Mouse (Mus musculus) gonadal fat pad, adult 2 months (tissue): Measurements from ENCODE around the gene Ankrd63. TPM values are rescaled to one million over a fixed set of nuclear protein-coding genes. Genes with fewer than 3 reads are reported as not detected.

ENCODE experiments used
- DNase-seq: peaks from one replicate; pipeline ENCODE4 v3.0.0-alpha.2; 2012; ENCODE audit warnings: low read depth
- polyA plus RNA-seq: library from polyadenylated mRNA; depleted of rRNA; stranded (reverse); fragments of >200 nt; gene quantifications from 2 replicates; pipeline ENCODE4 v1.2.3, GENCODE M21; 2012; rRNA removed

Ankrd63 gene
- polyA plus RNA-seq, result 0.01 and 0.18 TPM in 2 replicates

- DNase-seq, result no peak
Measured at GRCm38 (mm10) chr2:118703913-118704730, at the start of gene Ankrd63. Gene Ankrd63, minus strand, starts transcription at chr2:118703963.

DNA sequence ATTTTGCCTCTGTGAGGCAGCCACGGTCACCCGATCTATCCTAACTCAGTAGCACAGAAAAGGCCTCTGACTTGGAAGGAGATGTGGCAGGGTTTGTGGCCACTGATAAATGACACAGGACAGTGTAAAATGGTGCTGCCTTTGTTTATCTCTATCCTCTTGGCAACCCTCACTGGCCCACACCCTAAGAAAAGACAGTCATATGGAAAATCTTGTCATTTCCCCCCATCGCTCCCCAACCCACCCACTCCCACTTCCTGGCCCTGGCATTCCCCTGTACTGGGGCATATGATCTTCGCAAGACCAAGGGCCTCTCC lies 49.0 kb upstream of the Ankrd63 start:
- no peak for DNase-seq

GRCm38 (mm10) chr2:118751896-118752791 lies 48.4 kb upstream of the Ankrd63 start:
- no peak for DNase-seq

DNA sequence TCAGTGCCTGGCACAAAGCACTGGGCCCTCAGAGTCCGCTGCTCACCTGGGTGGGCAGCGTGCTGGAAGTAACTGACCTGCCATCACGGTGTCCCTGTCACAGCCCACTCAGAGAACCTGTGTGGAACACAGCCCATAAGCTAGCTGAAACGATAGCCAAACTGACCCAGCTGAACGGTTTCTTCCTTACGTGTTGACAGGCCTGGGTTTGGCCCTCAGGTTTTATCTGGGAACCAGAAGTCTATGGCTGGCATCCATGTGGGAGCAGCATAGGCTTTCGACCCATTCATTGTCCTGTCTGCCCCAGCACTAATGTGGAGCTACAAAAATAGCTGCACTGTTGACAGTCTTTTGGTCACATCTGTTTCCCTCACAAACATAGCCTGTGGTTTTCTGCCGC lies 46.7 kb upstream of the Ankrd63 start:
- DNase-seq, result no peak

DNA sequence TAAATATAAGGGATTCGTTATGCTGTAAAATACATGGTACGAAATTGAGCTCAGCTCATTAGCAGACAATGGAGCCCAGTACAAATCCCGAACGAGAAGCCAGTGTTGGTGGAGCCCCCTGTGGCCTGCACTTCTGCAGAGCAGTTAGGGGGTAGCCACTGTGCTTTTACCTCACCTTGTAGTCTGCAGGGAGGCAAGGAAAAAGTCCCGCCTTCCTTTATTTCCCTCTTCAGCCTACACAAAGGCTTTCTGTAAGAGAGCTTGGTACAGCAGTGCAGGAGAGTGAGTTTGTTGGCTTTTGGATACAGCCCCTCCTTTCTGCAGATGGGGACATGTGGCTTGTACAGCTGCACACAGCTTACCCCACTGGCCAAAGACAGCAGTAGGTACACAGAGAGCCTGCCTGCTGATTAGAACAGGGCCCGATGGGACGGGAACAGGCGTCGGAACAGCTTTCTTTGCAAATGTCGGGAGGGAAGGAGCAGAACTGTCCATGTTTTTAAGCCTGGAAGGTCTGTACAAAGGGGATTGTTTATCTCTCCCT lies 45.6 kb upstream of the Ankrd63 start:
- DNase-seq, result no peak

GRCm38 (mm10) chr2:118747301-118747960 lies 43.7 kb upstream of the Ankrd63 start:
- no peak for DNase-seq

- no peak for DNase-seq
Measured at GRCm38 (mm10) chr2:118745915-118746901, 42.4 kb upstream of the Ankrd63 start.

- no peak for DNase-seq
Measured at GRCm38 (mm10) chr2:118745232-118745884, 41.6 kb upstream of the Ankrd63 start, which contains the start of gene Inafm2. Gene Inafm2, plus strand, starts transcription at chr2:118745758.

DNA sequence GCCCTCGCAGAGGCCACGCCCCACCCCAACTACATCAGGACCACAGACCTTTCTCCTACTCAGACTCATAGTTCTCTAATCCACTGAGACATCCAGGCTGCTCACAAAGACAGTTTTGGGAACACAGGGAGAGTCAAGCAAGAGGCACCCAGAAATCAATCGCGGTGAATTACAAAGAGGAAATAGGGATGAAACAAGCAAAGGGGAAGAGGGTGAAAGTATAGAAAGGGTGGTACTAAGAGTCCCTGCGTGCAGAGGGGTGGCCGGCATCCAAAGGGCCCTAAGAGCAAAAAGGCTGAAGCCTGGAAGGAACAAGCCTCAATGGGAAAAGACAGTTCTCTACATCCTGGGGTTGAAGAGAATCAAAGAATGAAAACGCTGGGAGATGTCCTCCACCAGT lies 40.9 kb upstream of the Ankrd63 start:
- DNase-seq, result no peak

DNA sequence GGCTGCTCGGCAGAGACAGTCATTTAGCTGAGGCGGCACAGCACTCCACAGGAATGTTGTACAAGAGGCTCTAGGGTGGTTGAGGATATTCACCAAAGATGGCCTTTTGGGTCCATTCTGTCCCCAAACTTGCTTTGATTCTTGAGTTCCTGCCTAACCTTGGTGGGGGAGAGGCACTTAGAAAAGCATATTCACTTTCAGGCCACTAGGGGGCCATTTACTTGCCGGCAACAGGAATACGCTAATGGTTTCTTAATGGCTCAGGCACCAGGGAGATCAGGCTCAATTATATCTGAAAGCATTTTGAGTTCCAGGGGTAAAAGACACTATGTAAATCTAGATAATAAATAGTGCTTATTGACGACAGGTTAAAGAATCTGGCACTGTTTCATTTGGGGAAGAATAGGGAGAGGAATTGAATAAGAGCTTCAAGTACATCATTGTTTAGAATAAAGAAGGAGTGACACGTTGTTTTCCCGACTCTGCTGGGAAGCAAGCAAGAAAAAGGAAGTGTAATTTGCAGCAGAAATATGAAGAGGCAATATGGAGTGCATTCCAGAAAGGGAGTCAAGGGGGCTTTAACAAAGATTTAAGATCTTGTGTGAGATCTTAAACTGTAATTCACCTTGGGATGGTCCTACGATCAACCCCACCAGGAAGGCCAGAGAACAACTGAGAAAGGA lies 39.6 kb upstream of the Ankrd63 start:
- DNase-seq, result no peak

DNA sequence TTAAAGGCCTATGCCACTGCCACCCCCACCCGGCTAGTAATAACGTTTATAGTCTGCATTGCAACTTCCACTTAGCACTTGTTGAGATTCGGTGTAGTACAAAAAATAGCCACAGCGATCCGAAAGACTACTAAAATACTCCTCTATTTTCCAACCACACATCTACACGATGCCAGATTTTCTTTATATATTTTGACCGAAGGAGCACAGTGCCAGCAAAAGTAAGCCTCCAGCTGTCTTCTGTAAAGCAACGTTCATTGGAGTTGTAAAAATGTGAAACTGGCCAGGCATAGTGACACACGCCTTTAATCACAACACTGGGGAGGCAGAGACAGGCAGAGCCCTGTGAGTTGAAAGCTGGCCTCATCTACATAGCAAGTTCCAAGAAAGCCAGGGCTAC lies 37.4 kb upstream of the Ankrd63 start:
- no peak for DNase-seq

GRCm38 (mm10) chr2:118740341-118740740 lies 36.6 kb upstream of the Ankrd63 start:
- DNase-seq, result no peak

DNA sequence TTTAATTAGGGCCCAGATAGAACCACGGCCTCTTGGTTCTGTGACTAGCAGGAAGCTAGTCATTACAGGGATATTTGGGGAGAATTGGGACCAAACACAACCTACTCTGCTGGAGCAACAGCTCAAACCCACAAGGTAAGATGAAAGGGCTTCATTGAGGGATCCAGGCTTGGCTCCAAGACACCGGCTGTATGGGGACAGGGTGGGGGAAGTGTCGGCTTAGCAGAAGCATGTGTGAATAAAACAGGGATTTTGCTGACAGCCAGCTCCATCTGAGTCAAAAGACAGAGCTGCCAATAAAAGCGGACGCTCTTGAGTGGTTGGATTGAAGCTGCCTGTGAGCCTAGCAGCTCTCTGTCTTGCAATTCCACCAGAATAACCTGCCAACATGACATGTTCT lies 29.6 kb upstream of the Ankrd63 start:
- DNase-seq, result no peak

DNA sequence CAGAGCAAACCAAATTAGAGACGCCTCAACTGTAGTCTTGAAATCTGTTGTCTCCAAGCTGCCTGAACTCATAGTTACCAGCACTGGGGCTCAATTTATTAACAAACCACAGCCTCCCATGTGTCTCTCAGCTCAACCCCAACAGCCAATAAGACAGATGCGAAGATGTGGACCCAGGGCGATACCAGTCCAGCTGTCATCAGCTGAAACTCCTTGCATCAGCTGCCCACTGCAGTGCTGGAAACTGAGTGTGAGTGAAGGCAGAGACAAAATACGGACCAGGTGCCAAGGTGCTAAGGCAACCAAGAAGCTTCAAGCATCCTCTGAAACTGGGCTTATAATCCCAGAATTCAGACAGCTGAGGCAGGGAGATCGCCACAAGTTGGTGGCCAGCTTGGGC lies 28.2 kb upstream of the Ankrd63 start:
- no peak for DNase-seq

DNA sequence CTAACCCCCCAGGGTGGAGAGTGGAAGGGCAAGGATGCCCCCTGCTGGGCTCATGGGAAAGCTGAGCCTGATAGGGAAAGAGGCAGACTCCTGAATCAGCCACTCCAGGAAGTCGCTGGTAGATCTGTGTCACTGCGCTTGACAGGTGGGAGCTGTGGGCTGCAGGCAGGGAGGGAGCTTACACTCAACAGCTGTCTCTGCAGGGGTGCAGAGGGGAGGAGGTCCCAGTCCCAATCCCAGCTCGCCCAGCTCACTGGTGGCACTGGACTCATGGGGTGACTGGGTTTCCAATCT lies 26.8 kb upstream of the Ankrd63 start:
- no peak for DNase-seq

DNA sequence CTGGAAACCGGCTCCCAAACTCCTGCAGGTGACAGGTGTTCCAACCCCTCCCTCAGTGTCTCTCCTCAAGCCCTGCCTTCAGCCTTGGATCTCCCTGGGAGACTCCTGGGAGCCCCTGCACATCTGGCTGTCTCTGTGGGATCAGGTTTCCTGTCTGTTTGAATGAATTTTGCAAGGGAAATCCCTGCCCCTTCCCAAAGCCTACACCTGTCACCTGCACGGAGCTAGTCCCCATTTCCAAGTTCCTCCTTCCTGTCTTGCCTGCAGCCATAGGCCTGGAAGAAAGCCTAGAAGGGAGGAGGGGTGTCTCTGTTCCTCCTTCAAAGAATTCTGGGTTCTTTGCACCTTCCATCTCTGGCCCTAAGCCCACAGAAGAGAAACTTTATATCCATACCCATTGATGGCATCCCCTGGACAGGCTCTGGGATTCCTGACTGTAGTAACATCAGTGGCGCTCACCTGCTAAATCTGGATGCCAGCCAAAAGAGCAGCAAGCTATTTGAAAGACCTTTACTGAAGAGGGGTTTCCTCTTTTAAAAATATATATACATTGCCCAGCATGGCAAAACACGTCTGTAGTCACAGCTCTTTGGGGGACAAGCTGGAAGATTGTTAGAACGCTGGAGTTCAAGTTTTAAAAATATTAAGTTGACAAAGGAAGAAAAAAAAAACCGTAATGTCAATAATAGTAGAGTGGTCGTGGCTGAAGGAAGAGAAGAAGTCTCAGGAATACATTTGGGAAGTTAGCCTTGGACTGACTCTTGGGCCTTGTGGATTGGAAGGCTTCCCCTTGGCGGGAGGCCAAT lies 26.3 kb upstream of the Ankrd63 start:
- no peak for DNase-seq

- no peak for DNase-seq
Measured at GRCm38 (mm10) chr2:118729194-118729593, 25.4 kb upstream of the Ankrd63 start.

DNA sequence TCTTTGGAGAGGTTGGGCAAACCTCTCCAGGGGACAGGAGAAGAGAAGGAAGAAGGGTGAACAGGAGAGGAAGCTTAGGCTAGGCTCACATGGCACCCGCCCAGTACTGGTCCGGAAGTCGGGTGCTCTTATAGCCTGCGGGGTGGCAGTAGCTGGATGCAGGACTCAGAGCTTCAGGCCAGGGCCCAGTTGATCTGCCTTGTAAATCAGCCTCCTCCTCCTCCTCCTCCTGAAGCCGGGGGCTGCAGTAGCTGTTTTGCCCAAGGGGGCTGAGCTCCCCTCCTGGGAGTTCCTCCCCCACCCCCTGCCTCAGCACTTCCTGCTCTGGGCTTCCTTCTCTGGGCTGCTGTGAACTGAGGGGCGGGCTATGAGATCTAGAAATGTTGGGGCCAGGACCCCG lies 24.6 kb upstream of the Ankrd63 start, which contains the start of gene Plcb2:
TSS of gene Plcb2 (minus strand) at position 102 of the 400 bp plus-strand sequence.
- no peak for DNase-seq

DNA sequence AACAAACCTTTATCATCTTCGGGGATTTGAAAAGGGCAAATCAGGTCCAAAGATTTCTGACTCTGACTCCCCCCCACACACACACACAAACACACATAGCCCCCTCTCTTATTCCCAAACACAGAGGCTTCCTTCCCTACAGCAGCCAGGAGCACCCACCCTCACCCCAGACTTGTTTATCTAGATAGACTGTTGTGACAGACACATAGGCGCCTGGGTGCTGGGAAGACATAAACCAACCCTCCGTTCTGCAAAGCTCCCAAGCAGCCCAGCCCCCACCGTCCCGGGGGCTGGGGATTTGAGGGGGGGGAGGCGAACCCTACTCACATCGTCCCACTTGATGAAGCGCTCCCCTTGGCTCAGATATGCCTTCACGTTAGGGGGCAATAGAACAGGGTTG lies 24.1 kb upstream of the Ankrd63 start:
- DNase-seq, result no peak
